Mouse (Mus musculus) lung, adult 2 months (tissue): Measurements from ENCODE around the gene Timd2. TPM values are rescaled to one million over a fixed set of nuclear protein-coding genes. Genes with fewer than 3 reads are reported as not detected.
"Not testable (repeated sequence)": the region's sequence is repeated elsewhere in the genome, so short reads cannot be mapped to it uniquely, and the experiment has no call there.

Experiments
- DNase-seq: peaks from one replicate; pipeline ENCODE4 v3.0.0; 2022
- H3K4me1 ChIP-seq: fragments of 200-500 bp; 2 replicates; pipeline ENCODE4 v1.6.1; 2011; ENCODE audit warnings: low read length; ENCODE audit not compliant: control insufficient read depth, insufficient read depth
- H3K4me3 ChIP-seq: fragments of 200-500 bp; replicated peaks from 2 replicates; pipeline ENCODE3; 2011; ENCODE audit warnings: low read depth, mild to moderate bottlenecking, control low read depth, low read length; ENCODE audit errors: extremely low read depth
- CTCF ChIP-seq: fragments of 200-500 bp; IDR thresholded peaks from 2 replicates; pipeline ENCODE4 v1.5.1; 2011; ENCODE audit warnings: mild to moderate bottlenecking, low read length, control low read depth; ENCODE audit not compliant: insufficient read depth
- POLR2A ChIP-seq: fragments of 200-500 bp; IDR thresholded peaks from 2 replicates; pipeline ENCODE4 v1.6.1; 2011; ENCODE audit warnings: low read depth, mild to moderate bottlenecking, control low read depth, low read length, borderline replicate concordance; ENCODE audit errors: extremely low read depth
- WGBS: fragments of 180-500 bp; shearing (Covaris S2); methylation state at CpG from one replicate; pipeline ENCODE4 v1.1.7; 2018; 5-methylcytosine and 5-hydroxymethylcytosine counted together
- polyA plus RNA-seq: library from polyadenylated mRNA; depleted of rRNA; stranded (reverse); fragments of >200 nt; gene quantifications from 2 replicates; pipeline ENCODE4 v1.2.3, GENCODE M21; 2012; rRNA removed

The Timd2 gene
- polyA plus RNA-seq = not detected in 2 replicates

GRCm38 (mm10) chr11:46706664-46707356, at the start of gene Timd2:
TSS of gene Timd2 (minus strand) at chr11:46707061.
- 61% methylated on average over 6 of the region's 6 CpGs for WGBS
- DNase-seq = no peak
- TF ChIP-seq POLR2A (no peak), CTCF (no peak)
- H3K4me3 ChIP-seq = no peak within 1 kb of the TSS
- H3K4me1 ChIP-seq = no peaks in the 10 kb centered on the region

DNA sequence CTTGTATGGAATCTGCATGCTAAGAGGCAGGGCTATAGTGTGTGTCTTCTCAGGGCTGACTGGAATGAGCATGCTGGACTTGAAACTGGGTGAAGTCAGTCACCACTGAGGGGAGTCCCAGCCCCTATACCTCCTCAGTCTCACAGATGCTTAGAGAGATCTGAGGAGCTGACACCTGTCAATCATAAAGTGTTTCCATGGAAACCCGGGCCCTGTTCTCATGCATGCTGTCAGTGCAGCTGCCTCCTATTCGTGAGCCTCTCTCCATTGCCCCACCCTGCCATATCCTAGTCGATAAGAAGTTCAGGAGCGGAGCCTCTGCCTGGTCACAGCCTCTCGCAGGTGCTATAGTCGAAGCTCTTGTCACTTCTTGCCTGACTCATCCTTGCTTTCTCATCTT, 48.9 kb upstream of the Timd2 start:
- not testable (repeated sequence) for DNase-seq, H3K4me1 ChIP-seq, H3K4me3 ChIP-seq
- WGBS = 87% methylated on average over 6 of the region's 6 CpGs

DNA sequence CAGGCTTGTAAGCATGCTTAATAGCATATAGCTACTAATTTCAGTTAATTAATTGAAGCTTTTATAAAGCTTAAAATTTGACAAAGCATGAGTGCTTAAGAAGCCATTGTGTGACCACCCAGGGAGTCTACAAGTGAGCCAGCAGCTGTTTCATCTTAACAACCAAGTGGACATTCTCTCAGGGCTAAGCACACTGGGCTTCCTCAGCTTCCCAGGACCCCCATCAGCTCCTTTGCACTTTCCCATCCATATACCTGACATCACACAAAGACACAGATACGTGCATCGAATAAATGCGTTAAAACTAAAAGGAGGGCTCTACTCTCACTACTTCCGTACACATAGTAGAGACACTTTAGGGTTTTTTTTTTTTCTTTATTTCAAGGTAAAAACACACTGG, 47.8 kb upstream of the Timd2 start:
- H3K4me1 ChIP-seq = no peaks in the 10 kb centered on the region
- DNase-seq = no peak
- H3K4me3 ChIP-seq = no peak overlapping the region
- TF ChIP-seq CTCF (no peak), POLR2A (no peak)
- 84% methylated on average over 4 of the region's 4 CpGs for WGBS

- H3K4me1 ChIP-seq = no peaks in the 10 kb centered on the region
- TF ChIP-seq CTCF = no peak
- TF ChIP-seq POLR2A = no peak
- 24% methylated on average over 2 of the region's 2 CpGs for WGBS
- DNase-seq = no peak
- no peak overlapping the region for H3K4me3 ChIP-seq
These were observed 46.8 kb upstream of the Timd2 start for GRCm38 (mm10) chr11:46753662-46754061.

GRCm38 (mm10) chr11:46747996-46748395, 41.1 kb upstream of the Timd2 start:
- Histone ChIP-seq H3K4me3 (no peak overlapping the region), H3K4me1 (no peaks in the 10 kb centered on the region)
- TF ChIP-seq POLR2A = no peak
- TF ChIP-seq CTCF = no peak
- DNase-seq = no peak
- WGBS = 50% methylated on average over 2 of the region's 2 CpGs

DNA sequence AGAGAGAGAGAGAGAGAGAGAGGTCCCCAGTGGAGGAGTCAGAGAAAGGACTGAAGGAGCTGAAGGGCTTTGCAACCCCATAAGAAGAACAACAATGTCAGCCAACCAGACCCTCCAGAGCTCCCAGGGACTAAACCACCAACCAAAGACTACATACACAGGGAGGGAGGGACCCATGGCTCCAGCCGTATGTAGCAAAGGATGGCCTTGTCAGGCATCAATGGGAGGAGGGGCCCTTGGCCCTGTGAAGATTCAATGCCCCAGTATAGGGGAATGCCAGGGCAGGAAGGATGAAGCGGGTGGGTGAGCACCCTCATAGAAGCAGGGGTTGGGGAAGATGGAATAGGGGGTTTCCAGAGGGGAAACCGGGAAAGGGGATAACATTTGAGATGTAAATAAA, 34.9 kb upstream of the Timd2 start:
- DNase-seq = no peak
- no peaks in the 10 kb centered on the region for H3K4me1 ChIP-seq
- WGBS = 61% methylated on average over 3 of the region's 3 CpGs
- H3K4me3 ChIP-seq = no peak overlapping the region
- TF ChIP-seq POLR2A = no peak
- TF ChIP-seq CTCF = no peak

DNA sequence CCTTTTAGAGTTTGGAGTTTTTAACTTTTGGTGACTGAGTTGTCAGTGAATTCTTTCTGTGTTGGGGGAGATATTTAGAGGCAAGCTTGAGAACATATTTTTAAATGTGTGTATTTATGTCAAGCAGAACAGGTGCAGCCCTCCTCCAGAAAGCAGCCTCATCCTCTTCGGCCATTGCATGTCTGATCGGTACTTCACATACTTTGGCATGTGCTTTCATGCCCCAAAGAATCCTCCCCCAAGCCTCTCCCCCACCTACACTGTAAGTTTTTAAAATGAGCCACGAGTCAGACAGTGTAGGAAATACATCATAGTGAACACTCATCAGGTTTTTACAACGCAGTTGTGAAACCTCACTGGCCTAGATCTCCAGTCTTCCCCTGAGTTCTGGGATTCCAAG, 34.0 kb upstream of the Timd2 start:
- WGBS = 86% methylated on average over 4 of the region's 4 CpGs
- H3K4me1 ChIP-seq = no peaks in the 10 kb centered on the region
- no peak for DNase-seq
- TF ChIP-seq CTCF (no peak), POLR2A (no peak)
- H3K4me3 ChIP-seq = no peak overlapping the region

DNA sequence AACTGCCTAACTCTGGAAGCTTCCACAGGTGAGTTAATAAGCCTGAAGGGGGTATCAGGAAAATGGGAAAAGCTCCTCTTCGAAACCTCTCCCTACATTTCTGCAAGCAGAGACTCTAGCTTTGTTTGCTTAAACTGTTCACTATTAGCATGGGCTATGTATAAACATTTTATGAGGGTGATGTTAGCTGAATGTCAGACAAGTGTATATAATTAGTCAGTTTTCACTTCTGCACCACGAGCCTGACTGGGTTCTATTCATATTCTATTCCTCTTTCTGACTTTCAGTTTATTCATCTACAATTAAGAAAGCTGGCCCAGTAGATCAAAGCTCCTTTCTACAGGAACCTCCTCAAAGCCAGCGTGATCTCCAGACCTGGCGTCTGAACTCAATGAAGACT, 32.6 kb upstream of the Timd2 start:
- 47% methylated on average over 4 of the region's 4 CpGs for WGBS
- Histone ChIP-seq H3K4me1 (no peaks in the 10 kb centered on the region), H3K4me3 (no peak overlapping the region)
- no peak for DNase-seq
- TF ChIP-seq CTCF (no peak), POLR2A (no peak)

GRCm38 (mm10) chr11:46735076-46735475, 28.2 kb upstream of the Timd2 start, which contains the start of gene Havcr1:
TSS of gene Havcr1 (plus strand) at chr11:46735080.
- H3K4me3 ChIP-seq, H3K4me1 ChIP-seq, DNase-seq: not testable (repeated sequence)
- WGBS = 83% methylated on average over 1 of the region's 1 CpGs

DNA sequence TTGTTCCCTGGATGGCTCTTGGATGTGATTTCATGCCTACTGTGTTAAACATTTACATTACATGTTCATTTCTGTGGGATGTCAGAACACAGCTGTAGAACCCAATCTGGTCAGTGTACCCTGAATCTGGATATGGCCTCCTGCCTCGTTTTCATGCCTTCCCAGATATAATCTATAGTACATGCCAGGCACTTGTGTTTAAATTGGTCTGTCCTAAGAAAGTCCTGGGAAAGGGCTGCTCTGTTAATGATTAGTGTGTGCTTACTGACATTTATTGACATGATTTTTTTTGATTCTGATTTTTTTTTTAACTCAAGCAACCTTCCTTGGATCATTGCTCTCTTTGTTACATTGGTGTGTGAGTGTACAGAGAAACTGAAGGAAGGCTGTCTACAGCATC, 27.8 kb upstream of the Timd2 start:
- no peak for DNase-seq
- TF ChIP-seq CTCF = no peak
- TF ChIP-seq POLR2A = no peak
- WGBS = 44% methylated on average over 1 of the region's 1 CpGs
- Histone ChIP-seq H3K4me3 (no peak overlapping the region), H3K4me1 (no peaks in the 10 kb centered on the region)

GRCm38 (mm10) chr11:46733242-46733789, 26.5 kb upstream of the Timd2 start:
- TF ChIP-seq CTCF (no peak), POLR2A (no peak)
- H3K4me1 ChIP-seq = no peaks in the 10 kb centered on the region
- no peak for DNase-seq
- 55% methylated on average over 6 of the region's 6 CpGs for WGBS
- H3K4me3 ChIP-seq = no peak overlapping the region
